Mouse (Mus musculus) C2C12 (cell line): ENCODE data around the gene Fhit. TPM values are rescaled to one million over a fixed set of nuclear protein-coding genes. Genes with fewer than 3 reads are reported as not detected.

ENCODE experiments used
- H3K27me3 ChIP-seq: one replicate; pipeline ENCODE4 v1.6.1; 2011; ENCODE audit not compliant: control insufficient read depth, insufficient read depth, insufficient read length
- H3K36me3 ChIP-seq: one replicate; pipeline ENCODE4 v1.6.1; 2011; ENCODE audit not compliant: control insufficient read depth, insufficient read depth
- H3K4me3 ChIP-seq: one replicate; pipeline ENCODE4 v1.5.1; 2011; ENCODE audit warnings: mild to moderate bottlenecking, control low read depth; ENCODE audit not compliant: poor library complexity, insufficient read depth, severe bottlenecking
- H3K79me2 ChIP-seq: one replicate; pipeline ENCODE4 v1.6.1; 2011; ENCODE audit not compliant: control insufficient read depth, insufficient read depth
- H3K79me3 ChIP-seq: one replicate; pipeline ENCODE4 v1.6.1; 2011; ENCODE audit warnings: low read depth, control low read depth
- H3ac ChIP-seq: one replicate; pipeline ENCODE3; 2011; ENCODE audit warnings: low read depth; ENCODE audit not compliant: control insufficient read depth, insufficient read length
- CEBPB ChIP-seq: IDR thresholded peaks from one replicate; pipeline ENCODE4 v1.6.1; 2011; ENCODE audit warnings: low read depth, mild to moderate bottlenecking, control low read depth, moderate library complexity
- CTCF ChIP-seq: IDR thresholded peaks from one replicate; pipeline ENCODE4 v1.5.1; 2011; ENCODE audit not compliant: control insufficient read depth, insufficient read depth, insufficient read length
- FOSL1 ChIP-seq: IDR thresholded peaks from one replicate; pipeline ENCODE4 v1.8.0; 2011; ENCODE audit warnings: mild to moderate bottlenecking, low read length; ENCODE audit not compliant: poor library complexity, insufficient read depth, severe bottlenecking
- MAX ChIP-seq: IDR thresholded peaks from one replicate; pipeline ENCODE4 v1.6.1; 2011; ENCODE audit warnings: mild to moderate bottlenecking, control low read depth
- MYOD1 ChIP-seq: IDR thresholded peaks from one replicate; pipeline ENCODE4 v1.6.1; 2011; ENCODE audit warnings: low read depth; ENCODE audit not compliant: control insufficient read depth, insufficient read length
- MYOG ChIP-seq: IDR thresholded peaks from one replicate; pipeline ENCODE4 v1.6.1; 2011; ENCODE audit not compliant: control insufficient read depth, insufficient read length; ENCODE audit errors: extremely low read depth
- USF1 ChIP-seq: IDR thresholded peaks from one replicate; pipeline ENCODE4 v1.6.1; 2011; ENCODE audit warnings: low read depth, mild to moderate bottlenecking, control low read depth, moderate library complexity
- polyA plus RNA-seq: library from polyadenylated mRNA; unstranded; fragments of >200 nt; fragmentation: generic; extraction: Trizol; gene quantifications from one replicate; pipeline ENCODE4 v1.2.1, GENCODE M21; 2012; ENCODE audit warnings: missing spikeins

Fhit gene
- polyA plus RNA-seq, 1 experiment = not detected

DNA sequence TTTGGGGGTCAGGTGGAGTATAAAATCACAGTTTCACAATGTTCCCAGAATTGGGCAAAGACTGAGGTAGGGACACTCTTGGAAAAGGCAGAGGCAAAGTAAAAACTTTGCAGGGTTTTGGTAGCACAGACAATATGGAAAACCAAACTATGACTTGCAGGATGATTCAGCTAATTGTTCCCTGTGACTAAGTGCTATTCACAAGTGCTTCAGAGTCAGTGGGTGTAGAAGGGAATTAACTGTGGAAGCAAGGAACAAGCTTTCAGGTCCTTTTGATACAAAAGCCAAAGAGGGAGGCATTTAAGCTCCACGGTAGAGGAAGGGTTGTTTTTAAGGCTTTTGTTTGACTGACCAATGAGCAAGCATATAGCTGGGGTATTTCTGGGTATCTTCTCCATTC, 1613.9 kb downstream of the Fhit start:
- no peaks in the 10 kb centered on the region for H3K36me3 ChIP-seq
- H3K4me3 ChIP-seq = no peak overlapping the region
- no peaks in the 10 kb centered on the region for H3K79me2 ChIP-seq
- H3K79me3 ChIP-seq = no peaks in the 10 kb centered on the region
- TF ChIP-seq MYOG (no peak), USF1 (no peak), MYOD1 (peak; percentile 4)
- H3K27me3 ChIP-seq = no peaks in the 10 kb centered on the region
- no peak overlapping the region for H3ac ChIP-seq

DNA sequence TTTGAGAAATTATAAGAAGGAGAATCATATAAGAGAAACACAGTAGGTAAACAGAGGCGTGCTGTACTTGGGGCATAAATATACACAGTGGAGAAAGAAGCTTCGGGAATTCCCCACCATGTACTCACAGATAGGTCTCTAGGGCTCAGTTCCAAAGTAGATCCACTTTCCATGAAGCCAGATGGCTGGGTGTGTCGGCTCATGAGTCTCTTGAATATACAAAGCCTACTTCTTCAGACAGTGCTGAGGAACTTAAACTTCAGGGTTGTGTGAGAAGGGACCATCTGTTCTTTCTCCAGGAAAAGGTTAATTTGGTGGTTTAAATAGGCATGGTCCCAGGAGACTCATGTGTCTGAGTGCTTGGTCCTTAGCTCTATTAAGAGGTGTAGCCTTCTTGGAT, 1617.5 kb downstream of the Fhit start:
- TF ChIP-seq CTCF (no peak), FOSL1 (no peak), MYOD1 (no peak), CEBPB (no peak), MYOG (no peak), USF1 (no peak), MAX (no peak)
- Histone ChIP-seq H3ac (no peak overlapping the region), H3K4me3 (no peak overlapping the region), H3K36me3 (no peaks in the 10 kb centered on the region), H3K79me2 (no peaks in the 10 kb centered on the region), H3K27me3 (no peaks in the 10 kb centered on the region), H3K79me3 (no peaks in the 10 kb centered on the region)

DNA sequence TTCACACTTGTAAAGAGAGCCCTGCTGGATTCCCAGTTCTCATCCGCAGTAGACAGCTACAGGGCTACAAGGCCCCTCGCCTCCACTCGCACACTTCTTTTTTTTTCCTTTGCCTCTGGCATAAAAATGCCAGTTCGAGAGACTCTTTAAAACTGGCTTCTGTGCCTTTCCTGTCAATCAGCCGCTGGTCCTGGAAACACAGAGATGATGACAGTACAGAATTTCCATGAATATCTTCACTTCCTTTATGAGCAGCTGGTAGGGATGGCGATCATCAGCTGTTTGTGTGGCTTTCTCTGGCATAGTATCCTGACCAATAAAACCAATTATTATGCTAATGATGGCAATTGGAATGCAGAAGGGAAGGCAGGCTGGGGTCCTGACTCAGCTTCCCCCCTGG, 1626.3 kb downstream of the Fhit start:
- Histone ChIP-seq H3K79me2 (no peaks in the 10 kb centered on the region), H3K4me3 (no peak overlapping the region), H3K27me3 (no peaks in the 10 kb centered on the region), H3K36me3 (no peaks in the 10 kb centered on the region), H3ac (no peak overlapping the region), H3K79me3 (no peaks in the 10 kb centered on the region)
- no peak for TF ChIP-seq FOSL1

DNA sequence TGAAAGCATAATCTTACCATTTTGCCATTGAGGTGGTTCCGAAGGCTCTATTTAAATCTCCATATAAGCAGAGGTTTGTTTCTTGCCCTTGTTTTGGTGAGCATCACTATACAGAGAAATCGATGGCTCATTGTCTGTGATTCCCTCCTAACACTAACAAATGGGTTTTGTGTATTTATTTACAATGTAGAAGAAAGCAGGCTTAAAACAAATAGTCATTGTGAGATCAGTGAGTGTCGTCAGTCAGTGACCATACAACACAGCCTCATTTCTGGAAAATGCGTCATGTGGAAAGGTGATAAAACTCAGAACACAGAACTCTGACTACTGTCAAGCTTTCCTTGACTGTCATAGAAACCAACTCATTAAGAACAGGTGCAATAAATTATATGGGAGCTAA, 1632.6 kb downstream of the Fhit start:
- Histone ChIP-seq H3K79me2 (no peaks in the 10 kb centered on the region), H3ac (no peak overlapping the region), H3K4me3 (no peak overlapping the region), H3K27me3 (no peaks in the 10 kb centered on the region), H3K79me3 (no peaks in the 10 kb centered on the region), H3K36me3 (no peaks in the 10 kb centered on the region)
- TF ChIP-seq FOSL1 = no peak
- no peak for TF ChIP-seq MYOD1
- TF ChIP-seq CEBPB = no peak
- TF ChIP-seq USF1 = no peak
- no peak for TF ChIP-seq MYOG
- no peak for TF ChIP-seq MAX
- TF ChIP-seq CTCF = no peak

DNA sequence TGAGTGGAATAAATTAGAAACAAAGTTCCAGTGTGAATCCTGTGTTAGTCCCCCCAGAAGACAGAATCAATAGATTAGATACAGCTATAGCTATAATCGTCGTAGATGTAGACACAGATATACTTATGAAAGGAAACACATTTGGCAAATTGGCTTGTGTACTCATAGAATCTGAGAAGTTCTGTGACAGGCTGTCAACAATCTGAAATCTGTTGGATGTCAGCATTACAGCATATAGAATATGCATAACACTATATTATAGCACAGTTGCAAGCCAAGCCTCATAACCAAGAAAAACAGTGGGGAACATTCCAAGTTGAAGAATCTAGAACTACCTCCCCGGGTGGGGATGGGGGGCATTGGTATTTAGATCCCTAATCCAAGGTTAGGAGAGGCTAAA, 1635.7 kb downstream of the Fhit start:
- H3K27me3 ChIP-seq = no peaks in the 10 kb centered on the region
- H3K79me3 ChIP-seq = no peaks in the 10 kb centered on the region
- H3K36me3 ChIP-seq = no peaks in the 10 kb centered on the region
- H3K79me2 ChIP-seq = no peaks in the 10 kb centered on the region
- no peak overlapping the region for H3ac ChIP-seq
- TF ChIP-seq FOSL1 (no peak), MYOG (no peak), MYOD1 (no peak), USF1 (no peak), CTCF (no peak), MAX (no peak), CEBPB (no peak)
- no peak overlapping the region for H3K4me3 ChIP-seq

DNA sequence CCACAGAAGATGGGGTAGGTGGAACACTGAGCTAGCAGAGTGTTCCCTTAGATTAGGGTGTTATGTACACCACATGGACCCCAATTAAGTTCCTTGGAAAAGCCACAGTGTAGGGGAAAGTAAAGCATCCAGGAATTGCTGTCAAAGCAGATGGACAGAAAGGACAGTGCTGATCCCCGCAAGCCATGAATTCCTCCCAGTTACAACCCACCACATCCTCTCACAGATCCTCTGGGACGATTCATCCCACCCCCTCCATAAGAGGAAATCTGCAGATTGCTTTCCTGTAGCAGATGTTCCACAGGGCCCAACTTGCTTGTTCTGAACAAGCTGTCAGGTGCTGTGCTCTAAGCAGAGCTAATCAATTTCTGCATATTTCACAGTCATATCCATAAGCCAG, 1644.2 kb downstream of the Fhit start:
- Histone ChIP-seq H3K79me3 (no peaks in the 10 kb centered on the region), H3ac (no peak overlapping the region), H3K36me3 (no peaks in the 10 kb centered on the region), H3K79me2 (no peaks in the 10 kb centered on the region), H3K27me3 (no peaks in the 10 kb centered on the region), H3K4me3 (no peak overlapping the region)
- TF ChIP-seq MAX (no peak), FOSL1 (no peak), USF1 (no peak), MYOD1 (no peak), CTCF (no peak), CEBPB (no peak), MYOG (no peak)
